Mouse (Mus musculus): ENCODE measurements at regions not wholly inside any gene's neighbourhood (a gene's known extent, or its start where the extent isn't known, plus 50 kb on each side); places are given as distances from the start of the nearest gene placed in this dataset.

DNA sequence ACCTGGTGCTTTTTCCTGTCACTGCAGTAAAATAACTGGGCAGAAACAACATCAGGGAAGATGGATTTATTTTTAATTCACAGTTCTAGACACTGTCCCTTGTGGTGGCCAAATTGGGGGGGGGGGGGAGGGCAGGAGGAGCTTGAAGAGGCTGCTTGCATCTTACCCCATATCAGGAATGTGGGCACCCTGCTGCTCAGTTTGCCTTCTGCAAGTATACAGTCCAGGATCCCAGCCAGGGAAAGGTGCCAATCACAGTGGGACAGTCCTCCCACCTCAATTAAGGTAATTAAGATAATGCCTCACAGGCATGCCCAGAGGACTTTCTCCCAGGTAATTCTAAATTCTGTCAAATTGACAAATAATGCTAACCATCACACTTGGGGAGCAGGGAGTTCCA lies 179.2 kb upstream of the Zmiz1 start:
- DNase-seq (ENCODE audit: low read depth, low spot score) = no peak

GRCm38 (mm10) chr14:25292557-25292956 lies 166.4 kb upstream of the Zmiz1 start:
- DNase-seq (ENCODE audit: low read depth, low spot score) = no peak

DNA sequence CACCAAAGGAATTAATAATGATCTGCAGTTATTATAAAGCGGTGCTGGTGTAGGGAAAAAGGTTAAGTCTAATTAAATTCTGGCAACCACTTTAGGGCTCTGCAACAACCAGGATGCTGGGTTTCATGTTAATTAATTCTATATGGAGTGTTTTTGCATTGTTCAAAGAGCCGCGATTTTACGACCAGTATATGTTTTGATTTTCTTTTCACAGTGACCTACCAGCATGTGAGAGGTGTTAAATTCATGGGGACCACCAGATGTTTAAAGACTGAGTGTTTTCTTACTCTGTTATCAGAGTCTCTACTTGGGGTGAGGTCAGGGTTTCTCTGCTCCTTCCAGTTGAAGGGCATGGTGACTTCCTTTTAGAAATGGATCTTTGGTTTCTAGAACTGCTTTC lies 164.8 kb upstream of the Zmiz1 start:
- DNase-seq (ENCODE audit: low read depth, low spot score) = no peak

GRCm38 (mm10) chr14:25295688-25296350 lies 163.2 kb upstream of the Zmiz1 start:
- DNase-seq (ENCODE audit: low read depth, low spot score) = no peak

DNA sequence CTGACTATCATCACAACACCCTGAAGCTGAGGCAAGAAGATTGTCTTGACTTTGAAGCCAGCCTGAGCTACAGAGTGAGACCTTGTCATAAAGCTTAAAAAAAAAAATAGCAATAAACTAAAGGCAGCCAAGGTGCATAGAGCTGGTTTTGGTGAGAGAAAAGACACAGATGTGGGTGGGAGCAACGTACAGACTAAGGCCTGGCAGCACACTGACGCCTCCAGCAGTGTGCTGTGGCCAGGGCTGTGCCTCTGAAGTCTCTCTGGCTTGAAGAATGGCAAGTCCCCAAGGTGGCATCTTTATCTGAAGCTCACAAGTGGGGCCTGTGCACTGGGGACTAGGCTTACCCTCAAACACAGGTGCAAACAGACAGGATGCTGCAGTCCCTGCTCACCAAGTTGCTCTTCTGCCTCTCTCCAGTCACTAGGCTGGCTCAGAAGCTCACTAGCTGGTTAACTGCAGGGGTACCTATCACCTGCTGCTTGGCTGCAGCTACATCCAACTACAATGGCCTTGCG lies 159.3 kb upstream of the Zmiz1 start:
- DNase-seq (ENCODE audit: low read depth, low spot score) = no peak

GRCm38 (mm10) chr14:25301336-25302031 lies 157.5 kb upstream of the Zmiz1 start:
- DNase-seq (ENCODE audit: low read depth, low spot score) = no peak

- DNase-seq (ENCODE audit: low read depth, low spot score) = no peak
Measured at GRCm38 (mm10) chr14:25304391-25304851, 154.6 kb upstream of the Zmiz1 start.

DNA sequence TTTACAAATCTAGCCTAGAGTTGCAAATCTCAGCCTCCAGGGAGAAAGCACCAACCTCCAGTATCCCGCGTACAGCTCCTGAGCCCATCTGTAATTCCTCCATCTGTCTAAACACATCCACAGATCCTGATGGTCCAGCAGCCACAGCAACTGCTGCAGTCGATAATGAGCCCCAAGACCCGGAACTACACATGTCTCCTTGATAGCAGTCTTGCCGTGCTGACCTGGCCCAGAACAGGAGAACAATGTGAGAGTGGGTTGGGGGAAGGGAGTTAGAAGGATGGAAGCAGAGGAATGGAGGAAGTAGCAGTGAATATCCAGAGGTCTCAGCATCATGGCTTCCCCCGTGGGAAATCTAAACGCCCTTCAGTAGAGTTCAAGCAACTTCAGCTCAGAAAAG lies 152.8 kb upstream of the Zmiz1 start:
- DNase-seq (ENCODE audit: low read depth, low spot score) = no peak

GRCm38 (mm10) chr14:25306961-25307654 lies 151.9 kb upstream of the Zmiz1 start:
- DNase-seq (ENCODE audit: low read depth, low spot score) = no peak

- no peak for DNase-seq (ENCODE audit: low read depth, low spot score)
Measured at GRCm38 (mm10) chr14:25308051-25308450, 150.9 kb upstream of the Zmiz1 start.

GRCm38 (mm10) chr14:25310671-25311151 lies 148.3 kb upstream of the Zmiz1 start:
- DNase-seq (ENCODE audit: low read depth, low spot score) = no peak

GRCm38 (mm10) chr14:25311475-25311874 lies 147.5 kb upstream of the Zmiz1 start:
- DNase-seq (ENCODE audit: low read depth, low spot score) = no peak

GRCm38 (mm10) chr14:25312135-25312534 lies 146.8 kb upstream of the Zmiz1 start:
- no peak for DNase-seq (ENCODE audit: low read depth, low spot score)

GRCm38 (mm10) chr14:25312814-25313426 lies 146.1 kb upstream of the Zmiz1 start:
- DNase-seq (ENCODE audit: low read depth, low spot score) = no peak

- DNase-seq (ENCODE audit: low read depth, low spot score) = no peak
Measured at GRCm38 (mm10) chr14:25313693-25314240, 145.2 kb upstream of the Zmiz1 start.

- DNase-seq (ENCODE audit: low read depth, low spot score) = no peak
Measured at GRCm38 (mm10) chr14:25316491-25316890, 142.5 kb upstream of the Zmiz1 start.

- peak; percentile 16 for DNase-seq (ENCODE audit: low read depth, low spot score)
Measured at GRCm38 (mm10) chr14:25317680-25318471, 141.1 kb upstream of the Zmiz1 start.

DNA sequence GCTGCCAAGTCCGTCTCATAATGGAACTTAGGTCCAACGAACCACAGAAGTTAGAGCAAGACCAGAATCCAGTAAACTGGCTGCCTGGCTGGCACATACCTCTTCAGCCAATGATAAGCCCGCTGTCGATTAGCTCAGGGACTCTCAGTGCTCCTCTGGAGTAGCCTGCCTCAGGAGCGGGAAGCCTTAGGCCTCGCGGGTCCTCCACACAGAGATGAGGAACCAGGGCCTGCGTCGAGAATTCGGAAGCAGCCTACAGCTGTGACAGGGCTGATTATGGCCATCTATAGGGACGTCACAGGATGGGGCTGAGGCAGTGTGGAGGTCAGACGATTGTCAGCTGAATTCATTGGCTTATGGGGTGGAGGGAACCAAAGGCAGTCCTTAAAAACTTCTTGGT lies 140.1 kb upstream of the Zmiz1 start:
- no peak for DNase-seq (ENCODE audit: low read depth, low spot score)

DNA sequence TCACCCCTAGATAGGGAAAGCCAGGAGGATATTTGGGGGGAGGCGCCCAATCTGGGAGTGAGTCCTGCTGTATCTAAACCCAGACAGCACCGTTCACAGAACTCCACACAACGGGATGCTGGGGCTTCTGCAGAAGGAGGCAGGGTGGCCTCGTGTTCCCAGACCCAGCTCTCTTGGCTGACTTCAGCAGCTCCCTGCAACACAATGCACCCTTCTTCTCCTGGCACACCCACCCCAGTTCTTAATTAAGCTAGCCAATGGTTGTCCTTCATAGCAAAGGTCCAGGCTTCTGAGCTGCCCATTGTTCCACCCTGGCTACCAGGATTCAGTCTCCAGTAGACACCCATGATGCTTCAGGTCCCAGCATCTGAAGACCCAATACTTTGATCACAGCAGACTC lies 138.8 kb upstream of the Zmiz1 start:
- DNase-seq (ENCODE audit: low read depth, low spot score) = no peak

- no peak for DNase-seq (ENCODE audit: low read depth, low spot score)
Measured at GRCm38 (mm10) chr14:25323542-25324484, 135.2 kb upstream of the Zmiz1 start.
